Mouse (Mus musculus): ENCODE results near the gene Kif2a. TPM values are rescaled to one million over a fixed set of nuclear protein-coding genes. Genes with fewer than 3 reads are reported as not detected.

Kif2a gene
- 26.9 and 49.1 TPM in 2 replicates for polyA plus RNA-seq (2012)

- no peak for TF ChIP-seq GATA1 (IDR thresholded peaks at IDR 0.05; ENCODE audit: low read length)
Measured at GRCm38 (mm10) chr13:107021461-107022265, at the start of gene Kif2a. Gene Kif2a, minus strand, starts transcription at chr13:107022126.

- no peak for TF ChIP-seq GATA1 (IDR thresholded peaks at IDR 0.05; ENCODE audit: low read length)
Measured at GRCm38 (mm10) chr13:107069061-107069460, 47.1 kb upstream of the Kif2a start.

GRCm38 (mm10) chr13:107065098-107065855 lies 43.4 kb upstream of the Kif2a start:
- no peak for TF ChIP-seq GATA1 (IDR thresholded peaks at IDR 0.05; ENCODE audit: low read length)

- no peak for TF ChIP-seq GATA1 (IDR thresholded peaks at IDR 0.05; ENCODE audit: low read length)
Measured at GRCm38 (mm10) chr13:107064263-107064662, 42.3 kb upstream of the Kif2a start.

- peak; percentile 84 for TF ChIP-seq GATA1 (IDR thresholded peaks at IDR 0.05; ENCODE audit: low read length)
Measured at GRCm38 (mm10) chr13:107063115-107063807, 41.3 kb upstream of the Kif2a start.

GRCm38 (mm10) chr13:107060098-107060497 lies 38.2 kb upstream of the Kif2a start:
- TF ChIP-seq GATA1 (IDR thresholded peaks at IDR 0.05; ENCODE audit: low read length): no peak

GRCm38 (mm10) chr13:107059460-107059859 lies 37.5 kb upstream of the Kif2a start:
- no peak for TF ChIP-seq GATA1 (IDR thresholded peaks at IDR 0.05; ENCODE audit: low read length)

GRCm38 (mm10) chr13:107056318-107056717 lies 34.4 kb upstream of the Kif2a start:
- no peak for TF ChIP-seq GATA1 (IDR thresholded peaks at IDR 0.05; ENCODE audit: low read length)

GRCm38 (mm10) chr13:107054496-107054895 lies 32.6 kb upstream of the Kif2a start:
- TF ChIP-seq GATA1 (IDR thresholded peaks at IDR 0.05; ENCODE audit: low read length): no peak

- TF ChIP-seq GATA1 (IDR thresholded peaks at IDR 0.05; ENCODE audit: low read length): no peak
Measured at GRCm38 (mm10) chr13:107051342-107051741, 29.4 kb upstream of the Kif2a start.

- TF ChIP-seq GATA1 (IDR thresholded peaks at IDR 0.05; ENCODE audit: low read length): no peak
Measured at GRCm38 (mm10) chr13:107044229-107044628, 22.3 kb upstream of the Kif2a start.

GRCm38 (mm10) chr13:107042551-107042950 lies 20.6 kb upstream of the Kif2a start:
- TF ChIP-seq GATA1 (IDR thresholded peaks at IDR 0.05; ENCODE audit: low read length): no peak

GRCm38 (mm10) chr13:107039493-107039892 lies 17.6 kb upstream of the Kif2a start:
- TF ChIP-seq GATA1 (IDR thresholded peaks at IDR 0.05; ENCODE audit: low read length): no peak

GRCm38 (mm10) chr13:107038346-107038745 lies 16.4 kb upstream of the Kif2a start:
- TF ChIP-seq GATA1 (IDR thresholded peaks at IDR 0.05; ENCODE audit: low read length): no peak

GRCm38 (mm10) chr13:107035511-107036113 lies 13.7 kb upstream of the Kif2a start:
- TF ChIP-seq GATA1 (IDR thresholded peaks at IDR 0.05; ENCODE audit: low read length): no peak

GRCm38 (mm10) chr13:107035078-107035477 lies 13.2 kb upstream of the Kif2a start:
- TF ChIP-seq GATA1 (IDR thresholded peaks at IDR 0.05; ENCODE audit: low read length): no peak

Data from G1E-ER4 (cell line).